Mouse (Mus musculus): Measurements from ENCODE around the gene Duxbl1. TPM values are rescaled to one million over a fixed set of nuclear protein-coding genes. Genes with fewer than 3 reads are reported as not detected.
"Not testable (repeated sequence)": the region's sequence is repeated elsewhere in the genome, so short reads cannot be mapped to it uniquely, and the experiment has no call there.

Gene Duxbl1
- polyA plus RNA-seq, 1 experiment from 2014 or later = 0.70 TPM

DNA sequence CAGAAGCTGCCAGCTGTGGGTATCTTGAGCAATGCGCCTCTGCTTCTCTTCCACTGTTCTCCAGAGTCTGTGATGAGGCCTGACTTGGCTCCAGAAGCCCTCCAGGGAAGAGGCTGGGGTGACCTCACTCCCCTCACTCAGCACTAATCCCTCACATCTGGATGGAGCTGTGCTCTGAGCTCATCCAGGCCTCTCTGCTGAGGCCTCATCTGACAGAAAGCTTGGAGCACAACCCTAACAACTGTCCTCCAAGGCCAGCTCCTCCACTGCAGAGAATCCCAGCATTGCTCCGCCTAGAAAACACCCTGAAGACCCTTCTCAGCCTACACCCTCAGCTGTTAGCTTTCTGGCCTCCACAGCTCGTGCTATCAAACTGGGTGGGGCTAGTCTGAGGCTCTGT is 56.0 kb downstream of the Duxbl1 start:
- not testable (repeated sequence) for H3K27me3 ChIP-seq (replicated peaks); H3K4me3 ChIP-seq; H3K27ac ChIP-seq (replicated peaks); H3K9ac ChIP-seq; H3K4me2 ChIP-seq; H3K9me3 ChIP-seq; ATAC-seq (ENCODE audit: extremely low read depth, insufficient number of reproducible peaks, low FRiP score, low TSS enrichment); H3K36me3 ChIP-seq; H3K4me1 ChIP-seq
- no CpG with 5 or more reads among the region's 3 CpGs for WGBS

DNA sequence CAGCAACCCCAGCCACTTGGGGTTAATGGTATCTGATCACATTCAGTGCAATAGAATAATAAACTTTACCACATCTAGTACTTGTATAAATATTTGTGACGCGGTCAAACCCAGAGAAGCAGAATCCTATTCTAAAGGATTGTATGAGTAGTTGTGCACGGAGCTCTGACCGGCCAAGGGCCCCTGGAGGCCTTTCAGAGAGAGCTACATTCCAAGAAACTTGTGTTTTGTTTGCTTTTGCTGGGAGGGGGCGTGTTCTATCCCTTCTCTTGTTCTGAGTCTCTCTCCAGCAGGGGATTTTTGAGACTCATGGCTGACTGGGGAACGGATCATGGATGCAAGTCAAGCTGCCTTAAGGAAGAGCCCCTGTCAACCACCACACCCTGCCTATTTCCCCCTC is 57.1 kb downstream of the Duxbl1 start:
- H3K27ac ChIP-seq (replicated peaks); H3K4me3 ChIP-seq; ATAC-seq (ENCODE audit: extremely low read depth, insufficient number of reproducible peaks, low FRiP score, low TSS enrichment); H3K9ac ChIP-seq; H3K9me3 ChIP-seq; H3K27me3 ChIP-seq (replicated peaks); H3K4me2 ChIP-seq; H3K4me1 ChIP-seq; H3K36me3 ChIP-seq: not testable (repeated sequence)
- WGBS = no CpG with 5 or more reads among the region's 6 CpGs

Other genes starting within 250 kb of the Duxbl1 start
- gene Zcchc24, start 209.5 kb upstream of the Duxbl1 start, polyA plus RNA-seq (2015; fragmentation: Nextera tagmentation; extraction: Ambion mirVana) = 20.8 and 22.6 TPM in 2 replicates
- gene Anxa11, start 136.4 kb upstream of the Duxbl1 start, polyA plus RNA-seq (2015; fragmentation: Nextera tagmentation; extraction: Ambion mirVana) = 21.6 and 23.6 TPM in 2 replicates
- gene Plac9a, start 75.5 kb upstream of the Duxbl1 start, polyA plus RNA-seq (2015; fragmentation: Nextera tagmentation; extraction: Ambion mirVana) = not detected in 2 replicates
- 1.7 and 2.7 TPM in 2 replicates for gene Tmem254a, start 50.9 kb upstream of the Duxbl1 start, polyA plus RNA-seq (2015; fragmentation: Nextera tagmentation; extraction: Ambion mirVana)
- gene Cphx1, start 40.3 kb upstream of the Duxbl1 start, polyA plus RNA-seq (2015; fragmentation: Nextera tagmentation; extraction: Ambion mirVana) = 0.12 TPM in 1 of 2 replicates, not detected in the other
- gene Gm9780, start 64.1 kb downstream of the Duxbl1 start, polyA plus RNA-seq (2015; fragmentation: Nextera tagmentation; extraction: Ambion mirVana) = 3.9 and 7.0 TPM in 2 replicates
- gene Tmem254c, start 88.8 kb downstream of the Duxbl1 start, polyA plus RNA-seq (2015; fragmentation: Nextera tagmentation; extraction: Ambion mirVana) = 19.9 and 23.7 TPM in 2 replicates
- gene Cphx2, start 102.9 kb downstream of the Duxbl1 start, polyA plus RNA-seq (2015; fragmentation: Nextera tagmentation; extraction: Ambion mirVana) = not detected in 2 replicates
- not detected in 2 replicates for gene Cphx3, start 103.7 kb downstream of the Duxbl1 start, polyA plus RNA-seq (2015; fragmentation: Nextera tagmentation; extraction: Ambion mirVana)
- 0.32 and 0.92 TPM in 2 replicates for gene Duxbl2, start 139.8 kb downstream of the Duxbl1 start, polyA plus RNA-seq (2015; fragmentation: Nextera tagmentation; extraction: Ambion mirVana)
- gene Plac9b, start 203.9 kb downstream of the Duxbl1 start, polyA plus RNA-seq (2015; fragmentation: Nextera tagmentation; extraction: Ambion mirVana) = 3.2 and 9.9 TPM in 2 replicates
- 23.7 and 25.6 TPM in 2 replicates for gene Tmem254b, start 228.5 kb downstream of the Duxbl1 start, polyA plus RNA-seq (2015; fragmentation: Nextera tagmentation; extraction: Ambion mirVana)